Mouse (Mus musculus): ENCODE measurements around the gene Pfn4. TPM values are rescaled to one million over a fixed set of nuclear protein-coding genes. Genes with fewer than 3 reads are reported as not detected.

Gene Pfn4
- not detected for polyA plus RNA-seq (2012; fragmentation: generic; extraction: Trizol)
- long read RNA-seq, experiment 1, result 0 reads
- long read RNA-seq, experiment 2, partial matches to known transcripts, result 0 of 1 reads
- long read RNA-seq, experiment 2, other reads (novel, unspliced or antisense), result 1 of 1 reads

- H3K79me3 ChIP-seq (ENCODE audit: low read depth), result no peaks in the 10 kb centered on the region
- no peaks in the 10 kb centered on the region for H3K27me3 ChIP-seq (ENCODE audit: control insufficient read depth, insufficient read depth, insufficient read length)
- peak within 1 kb of the TSS; percentile 21 for H3K4me3 ChIP-seq (ENCODE audit: insufficient read depth, poor library complexity, severe bottlenecking)
- TF ChIP-seq MAX (IDR thresholded peaks at IDR 0.05) (peak; percentile 70), CEBPB (IDR thresholded peaks at IDR 0.05; ENCODE audit: low read depth) (no peak), CTCF (IDR thresholded peaks at IDR 0.05; ENCODE audit: control insufficient read depth, insufficient read depth, insufficient read length) (peak; percentile 93)
- H3ac ChIP-seq (ENCODE audit: control insufficient read depth, insufficient read length, low read depth), result peak within 1 kb of the TSS; percentile 68
- H3K79me2 ChIP-seq (ENCODE audit: control insufficient read depth, insufficient read depth), result no peaks in the 10 kb centered on the region
- H3K36me3 ChIP-seq (ENCODE audit: control insufficient read depth, insufficient read depth), result no peaks in the 10 kb centered on the region
Measured at GRCm38 (mm10) chr12:4768492-4769332, at the start of gene Pfn4, which contains the start of gene Fam228b. Gene Pfn4, plus strand, starts transcription at chr12:4769022. Gene Fam228b, minus strand, starts transcription at chr12:4769267.

- H3K79me3 ChIP-seq (ENCODE audit: low read depth), result no peaks in the 10 kb centered on the region
- no peaks in the 10 kb centered on the region for H3K27me3 ChIP-seq (ENCODE audit: control insufficient read depth, insufficient read depth, insufficient read length)
- no peak overlapping the region for H3ac ChIP-seq (ENCODE audit: control insufficient read depth, insufficient read length, low read depth)
- H3K4me3 ChIP-seq (ENCODE audit: insufficient read depth, poor library complexity, severe bottlenecking), result no peak overlapping the region
- H3K36me3 ChIP-seq (ENCODE audit: control insufficient read depth, insufficient read depth), result no peaks in the 10 kb centered on the region
- H3K79me2 ChIP-seq (ENCODE audit: control insufficient read depth, insufficient read depth), result no peaks in the 10 kb centered on the region
- TF ChIP-seq USF1 (IDR thresholded peaks at IDR 0.05; ENCODE audit: low read depth) (no peak), CTCF (IDR thresholded peaks at IDR 0.05; ENCODE audit: control insufficient read depth, insufficient read depth, insufficient read length) (no peak), FOSL1 (IDR thresholded peaks at IDR 0.05; ENCODE audit: insufficient read depth, low read length, poor library complexity, severe bottlenecking) (no peak), MYOD1 (IDR thresholded peaks at IDR 0.05; ENCODE audit: control insufficient read depth, insufficient read length, low read depth) (no peak), MAX (IDR thresholded peaks at IDR 0.05) (no peak), MYOG (IDR thresholded peaks at IDR 0.05; ENCODE audit: control insufficient read depth, extremely low read depth, insufficient read length) (no peak), CEBPB (IDR thresholded peaks at IDR 0.05; ENCODE audit: low read depth) (no peak)
Measured at GRCm38 (mm10) chr12:4719066-4719761, 49.6 kb upstream of the Pfn4 start.

- H3K27me3 ChIP-seq (ENCODE audit: control insufficient read depth, insufficient read depth, insufficient read length), result no peaks in the 10 kb centered on the region
- H3ac ChIP-seq (ENCODE audit: control insufficient read depth, insufficient read length, low read depth), result no peak overlapping the region
- H3K4me3 ChIP-seq (ENCODE audit: insufficient read depth, poor library complexity, severe bottlenecking), result no peak overlapping the region
- H3K79me2 ChIP-seq (ENCODE audit: control insufficient read depth, insufficient read depth), result no peaks in the 10 kb centered on the region
- TF ChIP-seq CTCF (IDR thresholded peaks at IDR 0.05; ENCODE audit: control insufficient read depth, insufficient read depth, insufficient read length) (no peak), FOSL1 (IDR thresholded peaks at IDR 0.05; ENCODE audit: insufficient read depth, low read length, poor library complexity, severe bottlenecking) (no peak), MYOG (IDR thresholded peaks at IDR 0.05; ENCODE audit: control insufficient read depth, extremely low read depth, insufficient read length) (no peak), MAX (IDR thresholded peaks at IDR 0.05) (no peak)
- no peaks in the 10 kb centered on the region for H3K36me3 ChIP-seq (ENCODE audit: control insufficient read depth, insufficient read depth)
- H3K79me3 ChIP-seq (ENCODE audit: low read depth), result no peaks in the 10 kb centered on the region
Measured at GRCm38 (mm10) chr12:4719762-4720754, 48.8 kb upstream of the Pfn4 start.

DNA sequence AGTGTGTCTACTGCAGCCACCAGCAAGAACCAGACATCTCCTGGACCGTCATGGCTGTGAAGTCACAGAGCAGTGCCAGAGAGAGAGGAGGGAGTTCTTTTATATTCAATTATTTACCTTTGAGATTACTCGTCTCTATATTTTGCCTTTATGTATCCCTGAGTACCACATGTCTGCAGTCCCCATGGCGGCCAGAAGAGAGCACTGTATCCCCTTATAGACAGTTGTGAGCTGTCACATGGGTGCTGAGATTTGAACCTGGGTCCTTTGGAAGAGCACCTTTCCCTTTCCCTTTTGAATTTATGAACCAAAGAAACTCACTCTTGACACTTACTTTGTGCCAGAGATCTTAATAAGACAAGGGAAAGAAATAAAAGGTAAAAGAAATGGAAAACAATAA, 39.7 kb upstream of the Pfn4 start:
- H3K27me3 ChIP-seq (ENCODE audit: control insufficient read depth, insufficient read depth, insufficient read length), result peaks cover 3% of the 10 kb centered on the region
- no peak for TF ChIP-seq MAX (IDR thresholded peaks at IDR 0.05)
- no peak for TF ChIP-seq USF1 (IDR thresholded peaks at IDR 0.05; ENCODE audit: low read depth)
- no peak for TF ChIP-seq MYOG (IDR thresholded peaks at IDR 0.05; ENCODE audit: control insufficient read depth, extremely low read depth, insufficient read length)
- no peak for TF ChIP-seq MYOD1 (IDR thresholded peaks at IDR 0.05; ENCODE audit: control insufficient read depth, insufficient read length, low read depth)
- no peak for TF ChIP-seq CTCF (IDR thresholded peaks at IDR 0.05; ENCODE audit: control insufficient read depth, insufficient read depth, insufficient read length)
- TF ChIP-seq FOSL1 (IDR thresholded peaks at IDR 0.05; ENCODE audit: insufficient read depth, low read length, poor library complexity, severe bottlenecking), result no peak
- no peak for TF ChIP-seq CEBPB (IDR thresholded peaks at IDR 0.05; ENCODE audit: low read depth)
- H3K4me3 ChIP-seq (ENCODE audit: insufficient read depth, poor library complexity, severe bottlenecking), result no peak overlapping the region
- no peaks in the 10 kb centered on the region for H3K79me3 ChIP-seq (ENCODE audit: low read depth)
- no peaks in the 10 kb centered on the region for H3K36me3 ChIP-seq (ENCODE audit: control insufficient read depth, insufficient read depth)
- no peak overlapping the region for H3ac ChIP-seq (ENCODE audit: control insufficient read depth, insufficient read length, low read depth)
- H3K79me2 ChIP-seq (ENCODE audit: control insufficient read depth, insufficient read depth), result no peaks in the 10 kb centered on the region

- no peaks in the 10 kb centered on the region for H3K79me2 ChIP-seq (ENCODE audit: control insufficient read depth, insufficient read depth)
- H3K27me3 ChIP-seq (ENCODE audit: control insufficient read depth, insufficient read depth, insufficient read length), result peaks cover 6% of the 10 kb centered on the region
- no peak overlapping the region for H3ac ChIP-seq (ENCODE audit: control insufficient read depth, insufficient read length, low read depth)
- H3K4me3 ChIP-seq (ENCODE audit: insufficient read depth, poor library complexity, severe bottlenecking), result no peak overlapping the region
- no peak for TF ChIP-seq CTCF (IDR thresholded peaks at IDR 0.05; ENCODE audit: control insufficient read depth, insufficient read depth, insufficient read length)
- TF ChIP-seq MAX (IDR thresholded peaks at IDR 0.05), result no peak
- TF ChIP-seq MYOD1 (IDR thresholded peaks at IDR 0.05; ENCODE audit: control insufficient read depth, insufficient read length, low read depth), result no peak
- no peak for TF ChIP-seq USF1 (IDR thresholded peaks at IDR 0.05; ENCODE audit: low read depth)
- TF ChIP-seq FOSL1 (IDR thresholded peaks at IDR 0.05; ENCODE audit: insufficient read depth, low read length, poor library complexity, severe bottlenecking), result no peak
- no peak for TF ChIP-seq CEBPB (IDR thresholded peaks at IDR 0.05; ENCODE audit: low read depth)
- no peak for TF ChIP-seq MYOG (IDR thresholded peaks at IDR 0.05; ENCODE audit: control insufficient read depth, extremely low read depth, insufficient read length)
- H3K36me3 ChIP-seq (ENCODE audit: control insufficient read depth, insufficient read depth), result no peaks in the 10 kb centered on the region
- H3K79me3 ChIP-seq (ENCODE audit: low read depth), result no peaks in the 10 kb centered on the region
Measured at GRCm38 (mm10) chr12:4731629-4732028, 37.2 kb upstream of the Pfn4 start.

Measured in C2C12 (cell line).